Mouse (Mus musculus) gastrocnemius, adult 8-10 months (tissue): ENCODE measurements around the gene Orc3. TPM values are rescaled to one million over a fixed set of nuclear protein-coding genes. Genes with fewer than 3 reads are reported as not detected.
"Not testable (repeated sequence)": the region's sequence is repeated elsewhere in the genome, so short reads cannot be mapped to it uniquely, and the experiment has no call there.

Experiments used
- DNase-seq, 2 experiments: peaks; one replicate each; pipeline ENCODE4 v3.0.0; 2022; ENCODE audit warnings: low spot score in 2 of 2
- total RNA-seq, 4 experiments: library from RNA; stranded (reverse); gene quantifications; 2 replicates each; pipeline ENCODE4 v1.2.4; 2022

The Orc3 gene
- total RNA-seq, 4 experiments from 2014 or later = 38.1 to 45.3 (median 38.7) TPM

- no peak for DNase-seq
Observed at GRCm38 (mm10) chr4:34583427-34583826, 31.3 kb downstream of the Orc3 start.

- no peak for DNase-seq
Observed at GRCm38 (mm10) chr4:34582476-34582875, 32.3 kb downstream of the Orc3 start.

- no peak for DNase-seq
Observed at GRCm38 (mm10) chr4:34581990-34582389, 32.8 kb downstream of the Orc3 start.

GRCm38 (mm10) chr4:34581489-34581888 lies 33.3 kb downstream of the Orc3 start:
- not testable (repeated sequence) for DNase-seq

DNA sequence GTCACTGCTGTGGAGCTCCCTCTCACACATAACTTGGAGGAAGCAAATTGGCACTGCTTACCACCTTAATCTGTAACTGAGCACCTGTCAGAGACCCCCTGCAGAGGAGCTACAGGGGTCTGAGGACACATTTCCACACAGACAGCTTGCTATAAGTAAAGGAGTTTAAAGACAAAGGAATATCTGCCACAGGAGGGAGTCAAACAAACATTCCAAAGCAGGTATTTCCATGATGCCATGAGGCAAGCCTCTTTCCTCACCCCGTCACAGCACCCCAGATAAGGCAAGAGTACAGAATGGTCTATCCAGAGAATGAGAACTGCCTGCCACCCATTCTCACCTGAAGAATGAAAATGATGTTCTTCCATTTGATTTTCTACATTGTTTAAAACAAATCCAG lies 35.5 kb downstream of the Orc3 start:
- no peak for DNase-seq

GRCm38 (mm10) chr4:34577028-34577427 lies 37.7 kb downstream of the Orc3 start:
- no peak for DNase-seq

- no peak for DNase-seq
Observed at GRCm38 (mm10) chr4:34572876-34573275, 41.9 kb downstream of the Orc3 start.

DNA sequence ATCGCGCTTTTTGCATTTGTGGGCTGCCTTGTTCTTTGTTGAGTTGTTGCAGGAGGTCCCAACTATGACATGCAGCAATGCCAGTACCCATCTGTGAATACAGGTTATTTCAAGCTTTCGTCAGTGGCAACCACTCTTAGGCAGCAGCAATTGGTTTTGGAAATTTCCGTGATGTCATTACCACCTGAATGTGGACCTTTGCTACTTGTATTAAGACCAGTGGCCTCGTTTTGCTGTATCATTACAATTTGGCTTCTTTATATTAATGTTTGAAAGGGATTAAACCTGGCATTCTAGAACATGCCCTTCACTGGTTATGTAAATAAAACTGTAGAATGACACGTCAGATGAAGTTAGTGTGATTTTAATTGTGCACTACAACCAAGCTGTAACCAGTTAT lies 48.5 kb downstream of the Orc3 start:
- no peak for DNase-seq

GRCm38 (mm10) chr4:34560971-34561370 lies 53.8 kb downstream of the Orc3 start:
- DNase-seq = no peak

DNA sequence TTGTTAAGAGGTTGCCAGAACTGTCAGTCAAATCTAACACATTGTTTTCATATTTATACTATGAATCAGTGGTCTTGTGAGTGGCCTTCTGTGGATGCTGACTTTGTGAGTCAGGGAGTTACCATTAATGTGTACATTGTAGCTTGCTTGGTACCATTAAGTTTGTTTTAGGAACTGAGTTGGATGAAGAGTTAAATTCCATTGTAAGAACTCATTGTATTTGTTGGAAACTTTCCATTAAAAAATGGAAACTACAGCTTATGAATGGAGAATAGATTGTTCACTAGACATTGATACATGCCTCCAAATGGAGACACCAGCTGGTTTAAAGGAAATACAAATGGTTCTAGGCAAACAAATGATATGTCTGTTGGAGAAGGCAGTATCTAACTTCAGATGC lies 58.6 kb downstream of the Orc3 start:
- no peak for DNase-seq

DNA sequence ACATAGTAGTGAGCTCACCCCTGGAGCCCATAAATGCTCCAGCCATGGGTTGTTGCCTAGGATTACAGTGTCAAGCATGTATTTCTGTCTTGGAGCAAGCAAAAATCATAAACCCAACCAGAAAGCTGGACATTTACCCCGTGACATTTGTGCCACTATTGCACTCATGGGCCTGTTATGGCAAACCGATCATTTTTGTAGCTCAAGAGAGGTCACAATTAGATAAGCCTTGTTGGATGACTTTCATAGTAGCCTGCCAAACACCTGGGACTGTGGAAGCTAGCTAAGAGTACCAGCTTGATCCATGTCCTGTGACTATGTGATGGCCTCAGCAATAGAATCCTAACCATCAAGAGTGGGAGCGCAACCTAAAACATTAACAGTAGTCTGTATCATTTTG lies 59.1 kb downstream of the Orc3 start:
- no peak for DNase-seq

DNA sequence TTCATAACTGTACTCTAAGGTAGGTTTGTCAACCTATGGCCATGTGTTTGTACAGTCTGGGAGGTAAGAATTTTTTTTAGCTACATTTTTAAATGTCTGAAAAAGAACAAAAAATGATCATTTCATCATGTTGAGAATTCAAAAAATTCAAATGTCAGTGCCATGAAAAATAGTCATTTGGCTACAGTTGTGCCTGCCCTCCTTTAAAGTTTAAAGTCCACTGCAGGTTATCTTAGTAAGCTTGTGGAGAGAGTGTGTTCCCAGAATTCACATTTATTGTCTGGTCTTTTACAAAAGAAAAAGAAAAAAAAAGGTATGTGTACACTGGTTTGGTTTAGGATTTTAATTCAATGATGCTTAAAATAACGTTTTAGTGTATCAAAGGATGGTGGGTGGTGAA lies 60.1 kb downstream of the Orc3 start:
- DNase-seq = no peak

DNA sequence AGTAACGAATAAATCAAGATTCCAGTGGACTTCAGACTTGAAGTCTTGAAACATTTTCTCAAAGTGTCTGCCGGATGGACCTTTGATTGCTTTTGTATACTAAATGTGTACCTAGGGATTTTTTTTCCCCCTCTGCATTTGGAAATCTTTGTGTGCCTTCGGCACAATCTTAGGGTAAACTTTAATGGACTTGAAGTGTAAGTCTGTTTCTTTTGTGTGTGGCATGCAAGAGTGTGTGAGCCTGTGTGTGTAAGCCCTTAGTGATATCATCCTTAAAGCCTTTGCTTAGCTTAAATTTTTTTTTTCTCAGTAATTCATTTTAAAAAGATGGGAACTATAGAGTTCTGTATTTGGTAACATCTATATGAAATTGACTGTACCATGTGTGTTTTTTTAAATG lies 62.8 kb downstream of the Orc3 start:
- DNase-seq = no peak

DNA sequence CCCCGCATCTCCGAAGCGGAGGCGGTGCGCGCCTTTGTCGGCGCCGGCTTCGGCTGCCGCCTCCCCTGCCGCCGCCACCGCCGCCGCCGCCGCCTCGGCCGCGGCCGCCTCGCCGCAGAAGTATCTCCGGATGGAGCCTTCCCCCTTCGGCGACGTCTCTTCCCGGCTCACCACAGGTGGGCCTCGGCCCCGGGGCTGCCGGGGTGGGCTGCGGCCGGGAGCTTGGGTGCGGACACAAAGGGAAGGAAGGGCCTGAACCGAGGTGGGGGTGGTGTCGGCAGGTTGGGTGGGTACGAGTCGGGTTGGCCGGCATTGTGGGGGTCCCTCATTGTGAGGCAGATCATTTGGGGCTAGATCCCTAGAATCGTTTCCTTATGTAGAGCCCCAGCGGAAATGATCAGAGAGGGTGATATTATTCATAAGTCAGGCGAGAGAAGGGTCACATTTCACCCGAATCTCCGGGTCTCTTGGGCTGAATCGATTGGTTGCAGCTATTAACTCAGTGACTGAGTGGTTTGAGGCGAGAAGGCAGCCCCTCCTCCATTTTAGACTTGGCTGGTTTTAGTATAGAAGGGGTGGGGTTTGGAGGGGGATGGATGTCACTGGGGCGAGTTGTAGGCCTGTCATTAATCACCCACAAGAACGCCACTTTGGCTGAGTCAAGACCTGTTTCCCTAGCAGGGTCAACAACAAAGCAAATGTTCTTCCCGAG lies 63.5 kb downstream of the Orc3 start:
- peak; percentile 21 to 41 for DNase-seq

DNA sequence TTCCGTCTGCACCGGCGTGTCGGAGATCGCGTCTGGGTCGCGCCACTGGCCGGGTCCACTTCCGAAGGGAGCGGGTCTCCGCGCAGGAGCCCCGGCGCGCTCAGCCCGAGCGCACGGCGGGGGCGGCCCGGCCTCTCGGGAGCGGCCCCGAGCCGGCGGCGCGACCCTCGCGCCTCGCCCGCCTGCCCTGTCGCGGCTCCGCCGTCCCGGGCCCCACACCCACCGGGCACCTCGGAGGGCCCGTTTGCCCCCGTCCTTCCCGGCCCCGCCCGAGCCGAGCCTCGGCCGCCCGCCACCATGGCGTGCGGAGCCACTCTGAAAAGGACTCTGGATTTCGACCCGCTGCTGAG lies 64.0 kb downstream of the Orc3 start, which contains the start of gene Akirin2:
Gene Akirin2, plus strand, starts transcription at position 190 of the 350 bp plus-strand sequence.
- DNase-seq = no peak

GRCm38 (mm10) chr4:34549981-34550747 lies 64.6 kb downstream of the Orc3 start:
- peak; percentile 92 to 95 for DNase-seq

DNA sequence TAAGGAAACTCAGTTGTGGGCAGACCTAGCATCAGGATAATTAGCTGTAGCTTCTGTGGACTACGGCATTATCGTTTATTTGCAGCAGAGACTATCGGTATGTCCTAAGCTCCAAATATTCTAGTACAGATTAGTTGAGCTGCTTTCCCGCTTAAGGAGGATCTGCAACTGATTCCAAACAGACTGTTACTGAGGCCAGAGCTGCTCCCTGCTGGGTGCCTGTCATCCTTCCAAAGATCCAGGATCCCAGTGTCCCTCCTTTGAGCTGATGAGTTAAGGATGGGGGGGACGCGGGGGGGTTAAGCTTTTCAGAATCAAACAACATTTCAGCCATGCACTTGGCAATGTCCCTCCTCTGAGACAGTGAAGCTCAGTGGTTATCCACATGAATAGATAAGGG lies 84.8 kb downstream of the Orc3 start:
- DNase-seq = no peak

- no peak for DNase-seq
Observed at GRCm38 (mm10) chr4:34529379-34529778, 85.4 kb downstream of the Orc3 start.

- no peak for DNase-seq
Observed at GRCm38 (mm10) chr4:34528430-34529100, 86.2 kb downstream of the Orc3 start.

GRCm38 (mm10) chr4:34526771-34527170 lies 88.0 kb downstream of the Orc3 start:
- no peak for DNase-seq

DNA sequence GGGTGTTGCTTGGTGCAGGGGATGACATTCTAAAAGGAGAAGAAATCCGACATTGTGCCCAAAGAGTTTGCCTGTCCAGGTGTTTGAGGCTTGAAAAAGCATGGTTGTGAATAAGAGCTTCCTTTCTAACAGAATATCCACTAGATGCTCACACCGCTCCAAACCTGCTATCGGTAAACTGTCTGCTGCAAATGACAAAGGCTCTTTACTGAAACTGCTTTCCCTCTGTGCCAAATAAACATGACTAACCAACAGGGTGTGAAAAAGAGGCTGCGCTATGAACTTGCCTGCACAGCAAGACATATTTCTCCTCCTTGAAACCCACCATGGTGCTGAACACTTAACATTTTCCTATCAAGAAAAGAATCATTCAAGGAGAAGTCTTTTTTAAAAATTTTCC lies 91.2 kb downstream of the Orc3 start:
- no peak for DNase-seq

DNA sequence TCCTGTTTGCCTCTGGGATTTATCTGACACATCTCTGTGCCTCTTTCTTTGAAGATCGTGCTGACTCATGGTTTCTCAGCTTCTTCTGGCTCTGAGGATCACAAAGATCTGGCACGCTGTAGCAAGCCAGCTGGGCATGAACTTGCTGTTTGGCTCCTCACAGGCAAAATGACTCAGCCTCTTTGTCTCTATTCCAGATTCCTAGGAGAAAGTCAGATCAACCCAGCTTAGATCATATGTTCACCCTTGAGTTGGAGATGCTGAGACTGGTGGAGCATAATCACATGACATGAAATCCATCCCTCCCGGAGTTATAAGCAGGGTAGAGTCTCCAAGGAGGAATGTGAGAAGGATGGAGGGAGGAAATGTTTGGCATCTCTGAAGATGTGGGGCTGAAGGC lies 91.9 kb downstream of the Orc3 start:
- DNase-seq = peak; percentile 22 to 60
